Mouse (Mus musculus) lung, postnatal 0 days (tissue): Measurements from ENCODE around the gene Fam78b. TPM values are rescaled to one million over a fixed set of nuclear protein-coding genes. Genes with fewer than 3 reads are reported as not detected.
A peak's percentile ranks its signal among the peaks of the same experiment; 100 is the strongest.

Experiments used
- ATAC-seq: fragments of 200-750 bp; cut with Nextera tagmentation; 2 replicates; pipeline ENCODE4 v1.8.0; 2017; ENCODE audit warnings: moderate library complexity
- DNase-seq: peaks from one replicate; pipeline ENCODE4 v3.0.0-alpha.2; 2016; ENCODE audit warnings: low spot score
- H3K27ac ChIP-seq: fragments of 300-500 bp; sonication (generic); 2 replicates; pipeline ENCODE4 v1.5.1; 2014; ENCODE audit warnings: antibody characterized with exemption, mild to moderate bottlenecking, low read length, mixed read lengths
- H3K27me3 ChIP-seq: fragments of 300-500 bp; sonication (generic); replicated peaks from 2 replicates; pipeline ENCODE4 v1.6.1; 2014; ENCODE audit warnings: low read length, mixed read lengths; ENCODE audit not compliant: insufficient read depth
- H3K36me3 ChIP-seq: fragments of 300-500 bp; sonication (generic); 2 replicates; pipeline ENCODE4 v1.6.1; 2014; ENCODE audit warnings: low read length, mixed read lengths; ENCODE audit not compliant: insufficient read depth
- H3K4me1 ChIP-seq: fragments of 300-500 bp; sonication (generic); 2 replicates; pipeline ENCODE4 v1.6.1; 2014; ENCODE audit warnings: antibody characterized with exemption, low read depth, low read length, mixed read lengths; ENCODE audit not compliant: insufficient read depth
- H3K4me2 ChIP-seq: fragments of 300-500 bp; sonication (generic); replicated peaks from 2 replicates; pipeline ENCODE4 v1.6.1; 2014; ENCODE audit warnings: low read depth, mild to moderate bottlenecking, low read length, moderate library complexity, mixed read lengths
- H3K4me3 ChIP-seq: fragments of 300-500 bp; sonication (generic); 2 replicates; pipeline ENCODE4 v1.5.1; 2014; ENCODE audit warnings: low read depth, low read length
- H3K9ac ChIP-seq: fragments of 300-500 bp; sonication (generic); replicated peaks from 2 replicates; pipeline ENCODE4 v1.6.1; 2014; ENCODE audit warnings: low read depth, mild to moderate bottlenecking
- H3K9me3 ChIP-seq: fragments of 300-500 bp; sonication (generic); 2 replicates; pipeline ENCODE4 v1.6.1; 2016; ENCODE audit warnings: low read length, mixed read lengths
- CTCF ChIP-seq: IDR thresholded peaks from 2 replicates; pipeline ENCODE4 v1.5.1; 2016; ENCODE audit warnings: antibody characterized with exemption, mild to moderate bottlenecking
- EP300 ChIP-seq: IDR thresholded peaks from 2 replicates; pipeline ENCODE4 v1.6.1; 2016; ENCODE audit warnings: antibody characterized with exemption, mild to moderate bottlenecking, control low read depth
- WGBS: fragments of 180-500 bp; shearing (Covaris S2); extraction: QIAGEN DNeasy Blood & Tissue Kit; methylation state at CpG from one replicate; pipeline ENCODE4 v1.1.7; 2014; 5-methylcytosine and 5-hydroxymethylcytosine counted together
- polyA plus RNA-seq: library from polyadenylated mRNA; unstranded; fragments of >200 nt; fragmentation: Nextera tagmentation; extraction: Ambion mirVana; gene quantifications from 2 replicates; pipeline ENCODE4 v1.2.1, GENCODE M21; 2015

The Fam78b gene
- polyA plus RNA-seq, 1 experiment from 2014 or later: 0.61 TPM

GRCm38 (mm10) chr1:167065541-167065940 is 64.3 kb downstream of the Fam78b start:
- DNase-seq (no peak), ATAC-seq (no peak)
- Histone ChIP-seq H3K36me3 (no peaks in the 10 kb centered on the region), H3K9ac (no peak overlapping the region), H3K4me2 (no peak overlapping the region), H3K9me3 (no peaks in the 10 kb centered on the region), H3K27ac (no peak overlapping the region), H3K4me3 (no peak overlapping the region), H3K4me1 (0 out of 2 replicates have a peak, but pooled peaks cover under 1% of the 10 kb centered on the region), H3K27me3 (no peaks in the 10 kb centered on the region)
- TF ChIP-seq EP300: no peak
- WGBS: 51% methylated on average over 4 of the region's 4 CpGs

GRCm38 (mm10) chr1:167065986-167066385 is 64.8 kb downstream of the Fam78b start:
- Histone ChIP-seq H3K9ac (no peak overlapping the region), H3K4me3 (no peak overlapping the region), H3K27ac (no peak overlapping the region), H3K4me2 (no peak overlapping the region), H3K4me1 (0 out of 2 replicates have a peak, but pooled peaks cover 2% of the 10 kb centered on the region), H3K27me3 (no peaks in the 10 kb centered on the region), H3K36me3 (no peaks in the 10 kb centered on the region), H3K9me3 (no peaks in the 10 kb centered on the region)
- no peak for TF ChIP-seq CTCF
- TF ChIP-seq EP300: no peak
- 72% methylated on average over 10 of the region's 10 CpGs for WGBS
- no peak for ATAC-seq
- no peak for DNase-seq

- DNase-seq: peak; percentile 15
- ATAC-seq: peak; percentile 22; the same call in 1 of the 2 replicates
- Histone ChIP-seq H3K9ac (no peak overlapping the region), H3K4me2 (no peak overlapping the region), H3K27ac (no peak overlapping the region), H3K9me3 (no peaks in the 10 kb centered on the region), H3K36me3 (no peaks in the 10 kb centered on the region), H3K4me3 (no peak overlapping the region), H3K27me3 (no peaks in the 10 kb centered on the region), H3K4me1 (0 out of 2 replicates have a peak, but pooled peaks cover 2% of the 10 kb centered on the region)
- TF ChIP-seq CTCF: no peak
- no peak for TF ChIP-seq EP300
- 49% methylated on average over 9 of the region's 9 CpGs for WGBS
Observed at GRCm38 (mm10) chr1:167066933-167067341, 65.7 kb downstream of the Fam78b start.

GRCm38 (mm10) chr1:167069741-167070140 is 68.5 kb downstream of the Fam78b start:
- Histone ChIP-seq H3K4me1 (0 out of 2 replicates have a peak, but pooled peaks cover 2% of the 10 kb centered on the region), H3K36me3 (no peaks in the 10 kb centered on the region), H3K27me3 (no peaks in the 10 kb centered on the region), H3K4me3 (no peak overlapping the region), H3K9me3 (no peaks in the 10 kb centered on the region), H3K4me2 (no peak overlapping the region), H3K27ac (no peak overlapping the region), H3K9ac (no peak overlapping the region)
- WGBS: 58% methylated on average over 9 of the region's 9 CpGs
- DNase-seq (no peak), ATAC-seq (no peak)
- no peak for TF ChIP-seq CTCF
- TF ChIP-seq EP300: no peak

GRCm38 (mm10) chr1:167070306-167070705 is 69.1 kb downstream of the Fam78b start:
- Histone ChIP-seq H3K36me3 (no peaks in the 10 kb centered on the region), H3K9ac (no peak overlapping the region), H3K27me3 (no peaks in the 10 kb centered on the region), H3K9me3 (no peaks in the 10 kb centered on the region), H3K4me3 (no peak overlapping the region), H3K4me2 (no peak overlapping the region), H3K4me1 (0 out of 2 replicates have a peak, but pooled peaks cover 2% of the 10 kb centered on the region), H3K27ac (peak overlapping the region; percentile 62)
- no peak for TF ChIP-seq CTCF
- peak; percentile 83 for TF ChIP-seq EP300
- 41% methylated on average over 6 of the region's 6 CpGs for WGBS
- ATAC-seq (peak; percentile 88), DNase-seq (peak; percentile 62)

GRCm38 (mm10) chr1:167075726-167076125 is 74.5 kb downstream of the Fam78b start:
- H3K4me1 ChIP-seq: 0 out of 2 replicates have a peak, but pooled peaks cover under 1% of the 10 kb centered on the region
- no peaks in the 10 kb centered on the region for H3K27me3 ChIP-seq
- H3K9me3 ChIP-seq: no peaks in the 10 kb centered on the region
- no peak overlapping the region for H3K27ac ChIP-seq
- TF ChIP-seq CTCF (no peak), EP300 (no peak)
- DNase-seq: no peak
- H3K4me3 ChIP-seq: no peak overlapping the region
- no peak overlapping the region for H3K9ac ChIP-seq
- ATAC-seq: no peak
- no peaks in the 10 kb centered on the region for H3K36me3 ChIP-seq
- H3K4me2 ChIP-seq: no peak overlapping the region
- 73% methylated on average over 8 of the region's 8 CpGs for WGBS

- no peak overlapping the region for H3K4me3 ChIP-seq
- H3K27ac ChIP-seq: no peak overlapping the region
- no peaks in the 10 kb centered on the region for H3K36me3 ChIP-seq
- H3K4me1 ChIP-seq: no peaks in the 10 kb centered on the region
- no peak for ATAC-seq
- DNase-seq: no peak
- H3K9me3 ChIP-seq: no peaks in the 10 kb centered on the region
- H3K27me3 ChIP-seq: no peaks in the 10 kb centered on the region
- no peak overlapping the region for H3K4me2 ChIP-seq
- WGBS: 27% methylated on average over 5 of the region's 5 CpGs
- H3K9ac ChIP-seq: no peak overlapping the region
- TF ChIP-seq EP300: no peak
Observed at GRCm38 (mm10) chr1:167079476-167079875, 78.3 kb downstream of the Fam78b start.
